23 mouse cellular contexts compared by ENCODE assay signal in genomic region chr8:94641938-94642337, GRCm38 (mm10). TPM values are rescaled to one million over a fixed set of nuclear protein-coding genes. Genes with fewer than 3 reads are reported as not detected.
A peak's percentile ranks its signal among the peaks of the same experiment; 100 is the strongest.
DNase-seq lines count a peak whose midpoint lies in the region; ATAC-seq and TF ChIP-seq lines count a peak whose summit lies in the region.
"Had no signal": no experiment of that assay in that cellular context is flagged by ENCODE, and none has a peak within 500 bp of the region (broad histone marks: within the 10 kb centered on the region; RNA-seq: fewer than 3 reads in every experiment).

No protein-coding gene starts in this region.

- TF ChIP-seq CTCF in kidney, postnatal 0 days (IDR thresholded peaks at IDR 0.05; ENCODE audit: low read depth) = peak; percentile 35
- TF ChIP-seq CTCF in midbrain, postnatal 0 days (IDR thresholded peaks at IDR 0.05) = 0 out of 2 replicates have a peak, but pooled peaks have one; percentile 15

- 91% methylated on average over 3 of the region's 3 CpGs for WGBS in kidney, postnatal 0 days
- WGBS in kidney, embryonic 14.5 days = 94% methylated on average over 3 of the region's 3 CpGs
- WGBS in midbrain, postnatal 0 days = 90% methylated on average over 3 of the region's 3 CpGs
- 91% methylated on average over 3 of the region's 3 CpGs for WGBS in midbrain, embryonic 13.5 days

- no peak overlapping the region for H3K27ac ChIP-seq in kidney, postnatal 0 days
- no peak overlapping the region for H3K27ac ChIP-seq in kidney, embryonic 14.5 days (ENCODE audit: low read depth, low read length)
- H3K27ac ChIP-seq in midbrain, postnatal 0 days (ENCODE audit: low read depth, low read length) = no peak overlapping the region
- no peak overlapping the region for H3K27ac ChIP-seq in midbrain, embryonic 13.5 days
- H3K27ac ChIP-seq: embryonic facial prominence, embryonic 12.5 days; liver, embryonic 15.5 days; lung, embryonic 15.5 days; macrophage; stomach, embryonic 15.5 days had no signal

- no peak for ATAC-seq in CD4-positive, CD25-positive, alpha-beta regulatory T cell, adult 4 months
- ATAC-seq in kidney, postnatal 0 days (replicated peaks; ENCODE audit: low FRiP score, low read depth) = no peak
- no peak for ATAC-seq in kidney, embryonic 14.5 days (ENCODE audit: low FRiP score, low TSS enrichment)
- no peak for ATAC-seq in midbrain, postnatal 0 days (ENCODE audit: low FRiP score)
- ATAC-seq in midbrain, embryonic 13.5 days = no peak
- ATAC-seq: inflammation-experienced regulatory T-cells, adult 6 months had no signal

- no peak overlapping the region for H3K9ac ChIP-seq in kidney, postnatal 0 days (ENCODE audit: low read depth, low read length)
- H3K9ac ChIP-seq in kidney, embryonic 14.5 days (ENCODE audit: low read depth, low read length) = no peak overlapping the region
- H3K9ac ChIP-seq in midbrain, postnatal 0 days (replicated peaks; ENCODE audit: low read length, poor library complexity, severe bottlenecking) = no peak overlapping the region
- H3K9ac ChIP-seq in midbrain, embryonic 13.5 days (replicated peaks) = no peak overlapping the region
- H3K9ac ChIP-seq: embryonic facial prominence, embryonic 12.5 days; heart, embryonic 12.5 days; liver, embryonic 15.5 days; lung, embryonic 15.5 days; stomach, embryonic 15.5 days had no signal

- H3K9me3 ChIP-seq in kidney, postnatal 0 days (replicated peaks; ENCODE audit: low read length) = no peaks in the 10 kb centered on the region
- no peaks in the 10 kb centered on the region for H3K9me3 ChIP-seq in kidney, embryonic 14.5 days (ENCODE audit: control insufficient read depth, low read length)
- H3K9me3 ChIP-seq in midbrain, postnatal 0 days (ENCODE audit: low read length) = no peaks in the 10 kb centered on the region
- no peaks in the 10 kb centered on the region for H3K9me3 ChIP-seq in midbrain, embryonic 13.5 days
- H3K9me3 ChIP-seq: embryonic facial prominence, embryonic 12.5 days; G1E; heart, embryonic 12.5 days; liver, embryonic 15.5 days; lung, embryonic 15.5 days; stomach, embryonic 15.5 days had no signal

- no peaks in the 10 kb centered on the region for H3K4me1 ChIP-seq in kidney, postnatal 0 days (replicated peaks; ENCODE audit: insufficient read depth, low read length)
- no peaks in the 10 kb centered on the region for H3K4me1 ChIP-seq in kidney, embryonic 14.5 days (ENCODE audit: control insufficient read depth, insufficient read depth, low read length)
- H3K4me1 ChIP-seq in midbrain, postnatal 0 days (ENCODE audit: insufficient read depth, low read length) = no peaks in the 10 kb centered on the region
- no peaks in the 10 kb centered on the region for H3K4me1 ChIP-seq in midbrain, embryonic 13.5 days (replicated peaks)
- H3K4me1 ChIP-seq: embryonic facial prominence, embryonic 12.5 days; heart, embryonic 12.5 days; liver, embryonic 15.5 days; lung, embryonic 15.5 days; stomach, embryonic 15.5 days had no signal

- no peaks in the 10 kb centered on the region for H3K27me3 ChIP-seq in kidney, postnatal 0 days (ENCODE audit: insufficient read depth, low read length)
- no peaks in the 10 kb centered on the region for H3K27me3 ChIP-seq in kidney, embryonic 14.5 days (ENCODE audit: control insufficient read depth, insufficient read depth, low read length)
- H3K27me3 ChIP-seq in midbrain, postnatal 0 days (ENCODE audit: insufficient read depth, low read length) = no peaks in the 10 kb centered on the region
- no peaks in the 10 kb centered on the region for H3K27me3 ChIP-seq in midbrain, embryonic 13.5 days
- H3K27me3 ChIP-seq: CH12.LX; embryonic facial prominence, embryonic 12.5 days; heart, embryonic 12.5 days; liver, embryonic 15.5 days; lung, embryonic 15.5 days; stomach, embryonic 15.5 days had no signal

- no peak overlapping the region for H3K4me3 ChIP-seq in kidney, postnatal 0 days (replicated peaks; ENCODE audit: low read depth, low read length)
- H3K4me3 ChIP-seq in kidney, embryonic 14.5 days (ENCODE audit: low read length) = no peak overlapping the region
- H3K4me3 ChIP-seq in midbrain, postnatal 0 days (ENCODE audit: low read depth, low read length) = no peak overlapping the region
- H3K4me3 ChIP-seq in midbrain, embryonic 13.5 days (replicated peaks) = no peak overlapping the region
- H3K4me3 ChIP-seq: embryonic facial prominence, embryonic 12.5 days; heart, embryonic 12.5 days; liver, embryonic 15.5 days; lung, embryonic 15.5 days; stomach, embryonic 15.5 days had no signal

- H3K4me2 ChIP-seq in kidney, postnatal 0 days (ENCODE audit: low read length) = no peak overlapping the region
- no peak overlapping the region for H3K4me2 ChIP-seq in kidney, embryonic 14.5 days (replicated peaks; ENCODE audit: low read depth, low read length)
- H3K4me2 ChIP-seq in midbrain, postnatal 0 days (ENCODE audit: low read depth, low read length, poor library complexity, severe bottlenecking) = no peak overlapping the region
- H3K4me2 ChIP-seq in midbrain, embryonic 13.5 days (replicated peaks) = no peak overlapping the region
- H3K4me2 ChIP-seq: embryonic facial prominence, embryonic 12.5 days; heart, embryonic 12.5 days; liver, embryonic 15.5 days; lung, embryonic 15.5 days; stomach, embryonic 15.5 days had no signal

- H3K36me3 ChIP-seq in kidney, postnatal 0 days (ENCODE audit: insufficient read depth, low read length) = peaks cover 47% of the 10 kb centered on the region
- H3K36me3 ChIP-seq in kidney, embryonic 14.5 days (ENCODE audit: control insufficient read depth, insufficient read depth, low read length) = peaks cover 81% of the 10 kb centered on the region
- H3K36me3 ChIP-seq in midbrain, postnatal 0 days (ENCODE audit: insufficient read depth, low read length) = peaks cover 50% of the 10 kb centered on the region
- H3K36me3 ChIP-seq in midbrain, embryonic 13.5 days = peaks cover 90% of the 10 kb centered on the region

- peak; percentile 24 for DNase-seq in CD4-positive, CD25-positive, alpha-beta regulatory T cell, adult 2 months (ENCODE audit: low read depth, low spot score)
- no peak for DNase-seq in kidney, postnatal 0 days (ENCODE audit: low spot score)
- no peak for DNase-seq in midbrain, postnatal 0 days (ENCODE audit: low spot score)
- DNase-seq in cerebellum, adult 18-20 months = no peak
- DNase-seq in thymus, adult 18-20 months = no peak
- DNase-seq: cerebellum, adult 11 months; cerebellum, postnatal 25 days; heart, postnatal 10 days; kidney, adult 8-10 months; kidney, postnatal 25 days had no signal

RNA-seq across cellular contexts. Expression of gene Arl2bp, which starts 24.5 kb away (rescaled TPM):
- polyA plus RNA-seq in CD4-positive, CD25-positive, alpha-beta regulatory T cell, adult 4 months (2017; shearing (Covaris generic)) = 10 to 100 TPM; 22.2 to 28.4 TPM
- polyA plus RNA-seq in kidney, postnatal 0 days (2015; fragmentation: Nextera tagmentation; extraction: Ambion mirVana) = 127 TPM in 2 replicates
- 58.7 and 59.7 TPM in 2 replicates for polyA plus RNA-seq in kidney, embryonic 14.5 days (2014; fragmentation: Nextera tagmentation; extraction: Ambion mirVana)
- 146 and 246 TPM in 2 replicates for total RNA-seq in midbrain, postnatal 0 days (2014; rRNA removed)
- 180 and 187 TPM in 2 replicates for polyA plus RNA-seq in midbrain, postnatal 0 days (2015; fragmentation: Nextera tagmentation; extraction: Ambion mirVana)
- 238 and 256 TPM in 2 replicates for polyA plus RNA-seq in midbrain, embryonic 13.5 days (2015; fragmentation: Nextera tagmentation; extraction: Ambion mirVana)

RNA-seq across cellular contexts. Expression of gene Fam192a, which starts 40.1 kb away (rescaled TPM):
- 10 to 100 TPM; 80.6 to 84.1 TPM for polyA plus RNA-seq in CD4-positive, CD25-positive, alpha-beta regulatory T cell, adult 4 months (2017; shearing (Covaris generic))
- polyA plus RNA-seq in kidney, postnatal 0 days (2015; fragmentation: Nextera tagmentation; extraction: Ambion mirVana) = 64.1 and 72.0 TPM in 2 replicates
- 60.2 and 82.1 TPM in 2 replicates for polyA plus RNA-seq in kidney, embryonic 14.5 days (2014; fragmentation: Nextera tagmentation; extraction: Ambion mirVana)
- total RNA-seq in midbrain, postnatal 0 days (2014; rRNA removed) = 29.2 and 36.3 TPM in 2 replicates
- 59.6 and 62.2 TPM in 2 replicates for polyA plus RNA-seq in midbrain, postnatal 0 days (2015; fragmentation: Nextera tagmentation; extraction: Ambion mirVana)
- polyA plus RNA-seq in midbrain, embryonic 13.5 days (2015; fragmentation: Nextera tagmentation; extraction: Ambion mirVana) = 96.4 and 106 TPM in 2 replicates

RNA-seq across cellular contexts. Expression of gene Rspry1, which starts 40.2 kb away (rescaled TPM):
- polyA plus RNA-seq in CD4-positive, CD25-positive, alpha-beta regulatory T cell, adult 4 months (2017; shearing (Covaris generic)) = 10 to 100 TPM; 25.3 to 29.6 TPM
- 31.0 and 33.1 TPM in 2 replicates for polyA plus RNA-seq in kidney, postnatal 0 days (2015; fragmentation: Nextera tagmentation; extraction: Ambion mirVana)
- 29.6 and 37.3 TPM in 2 replicates for polyA plus RNA-seq in kidney, embryonic 14.5 days (2014; fragmentation: Nextera tagmentation; extraction: Ambion mirVana)
- total RNA-seq in midbrain, postnatal 0 days (2014; rRNA removed) = 42.7 and 53.2 TPM in 2 replicates
- 35.5 and 35.9 TPM in 2 replicates for polyA plus RNA-seq in midbrain, postnatal 0 days (2015; fragmentation: Nextera tagmentation; extraction: Ambion mirVana)
- 56.6 and 57.3 TPM in 2 replicates for polyA plus RNA-seq in midbrain, embryonic 13.5 days (2015; fragmentation: Nextera tagmentation; extraction: Ambion mirVana)

RNA-seq across cellular contexts. Expression of gene Pllp, which starts 54.1 kb away (rescaled TPM):
- under 1 TPM in 1 of 2 experiments, not detected in 1; 0.47 TPM for polyA plus RNA-seq in CD4-positive, CD25-positive, alpha-beta regulatory T cell, adult 4 months (2017; shearing (Covaris generic))
- 16.6 and 17.5 TPM in 2 replicates for polyA plus RNA-seq in kidney, postnatal 0 days (2015; fragmentation: Nextera tagmentation; extraction: Ambion mirVana)
- 13.5 and 19.3 TPM in 2 replicates for polyA plus RNA-seq in kidney, embryonic 14.5 days (2014; fragmentation: Nextera tagmentation; extraction: Ambion mirVana)
- total RNA-seq in midbrain, postnatal 0 days (2014; rRNA removed) = 8.4 and 9.8 TPM in 2 replicates
- 8.6 and 10.5 TPM in 2 replicates for polyA plus RNA-seq in midbrain, postnatal 0 days (2015; fragmentation: Nextera tagmentation; extraction: Ambion mirVana)
- polyA plus RNA-seq in midbrain, embryonic 13.5 days (2015; fragmentation: Nextera tagmentation; extraction: Ambion mirVana) = 0.21 and 0.43 TPM in 2 replicates
- total RNA-seq: monocyte, adult 5-6 weeks had no signal
- polyA plus RNA-seq: G1E; heart, embryonic 12.5 days; macrophage had no signal
